Mouse (Mus musculus) large intestine, adult 2 months (tissue): Measurements from ENCODE around the gene Gm10147. TPM values are rescaled to one million over a fixed set of nuclear protein-coding genes. Genes with fewer than 3 reads are reported as not detected.
"Not testable (repeated sequence)": the region's sequence is repeated elsewhere in the genome, so short reads cannot be mapped to it uniquely, and the experiment has no call there.

Source experiments
- DNase-seq: peaks from one replicate; pipeline ENCODE4 v3.0.0-alpha.2; 2012; ENCODE audit warnings: low read depth, low spot score
- WGBS: fragments of 180-500 bp; shearing (Covaris S2); methylation state at CpG from one replicate; pipeline ENCODE4 v1.1.7; 2018; 5-methylcytosine and 5-hydroxymethylcytosine counted together
- polyA plus RNA-seq: library from polyadenylated mRNA; depleted of rRNA; stranded (reverse); fragments of >200 nt; gene quantifications from 2 replicates; pipeline ENCODE4 v1.2.3, GENCODE M21; 2012; rRNA removed

The Gm10147 gene
- polyA plus RNA-seq, result not detected in 2 replicates

DNA sequence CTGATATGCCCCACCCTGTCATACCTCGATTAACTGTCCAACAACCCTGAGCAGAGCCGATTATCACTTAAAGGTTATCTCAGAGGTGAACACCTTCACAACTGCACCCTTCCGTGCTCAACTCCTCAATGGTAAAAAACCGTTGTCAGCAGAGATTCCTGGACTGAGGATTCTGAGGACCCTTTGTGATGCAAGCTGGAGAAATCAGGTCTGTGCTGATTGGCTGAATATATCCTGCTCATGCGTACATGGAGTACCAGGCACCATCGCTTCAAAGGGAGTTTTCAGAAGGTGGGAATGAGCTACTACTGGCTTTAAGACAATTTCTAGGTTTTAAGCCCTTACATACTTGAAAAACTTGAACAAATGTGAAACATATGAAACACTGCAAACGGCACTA is at the start of gene Gm10147:
Gene Gm10147, minus strand, starts transcription at position 101 of the 400 bp plus-strand sequence.
- no CpG with 5 or more reads among the region's 7 CpGs for WGBS
- not testable (repeated sequence) for DNase-seq
